Mouse (Mus musculus): ENCODE measurements around the gene Odf2.
"Not testable (repeated sequence)": the region's sequence is repeated elsewhere in the genome, so short reads cannot be mapped to it uniquely, and the experiment has no call there.

Gene Odf2

GRCm38 (mm10) chr2:29869646-29870451, 19.2 kb upstream of the Odf2 start:
- no peak for ATAC-seq (ENCODE audit: low TSS enrichment)

- ATAC-seq (ENCODE audit: low TSS enrichment), result no peak
These were observed 16.3 kb upstream of the Odf2 start for GRCm38 (mm10) chr2:29872581-29873295.

- no peak for ATAC-seq (ENCODE audit: low TSS enrichment)
These were observed 15.2 kb upstream of the Odf2 start for GRCm38 (mm10) chr2:29873801-29874200.

GRCm38 (mm10) chr2:29878061-29878460, 11.0 kb upstream of the Odf2 start:
- ATAC-seq (ENCODE audit: low TSS enrichment), result no peak

GRCm38 (mm10) chr2:29879191-29879590, 9.8 kb upstream of the Odf2 start:
- ATAC-seq (ENCODE audit: low TSS enrichment), result no peak

- ATAC-seq (ENCODE audit: low TSS enrichment), result peak; percentile 81
These were observed 8.8 kb upstream of the Odf2 start for GRCm38 (mm10) chr2:29879964-29880830.

GRCm38 (mm10) chr2:29886659-29887292, 2.2 kb upstream of the Odf2 start:
- ATAC-seq (ENCODE audit: low TSS enrichment), result not testable (repeated sequence)

- ATAC-seq (ENCODE audit: low TSS enrichment), result peak; percentile 76
These were observed 1.2 kb downstream of the Odf2 start for GRCm38 (mm10) chr2:29889991-29890833.

- ATAC-seq (ENCODE audit: low TSS enrichment), result no peak
These were observed 2.8 kb downstream of the Odf2 start for GRCm38 (mm10) chr2:29891773-29892172.

GRCm38 (mm10) chr2:29896071-29896470, 7.0 kb downstream of the Odf2 start:
- no peak for ATAC-seq (ENCODE audit: low TSS enrichment)

GRCm38 (mm10) chr2:29897366-29897765, 8.3 kb downstream of the Odf2 start:
- no peak for ATAC-seq (ENCODE audit: low TSS enrichment)

- no peak for ATAC-seq (ENCODE audit: low TSS enrichment)
These were observed 9.1 kb downstream of the Odf2 start for GRCm38 (mm10) chr2:29898081-29898480.

GRCm38 (mm10) chr2:29902194-29902593, 13.2 kb downstream of the Odf2 start:
- ATAC-seq (ENCODE audit: low TSS enrichment), result no peak

GRCm38 (mm10) chr2:29908171-29908570, 19.1 kb downstream of the Odf2 start:
- not testable (repeated sequence) for ATAC-seq (ENCODE audit: low TSS enrichment)

- ATAC-seq (ENCODE audit: low TSS enrichment), result no peak
These were observed 21.0 kb downstream of the Odf2 start for GRCm38 (mm10) chr2:29910042-29910441.

GRCm38 (mm10) chr2:29917621-29918020, 28.6 kb downstream of the Odf2 start:
- ATAC-seq (ENCODE audit: low TSS enrichment), result no peak

- no peak for ATAC-seq (ENCODE audit: low TSS enrichment)
These were observed 33.0 kb downstream of the Odf2 start for GRCm38 (mm10) chr2:29922011-29922410.

GRCm38 (mm10) chr2:29926542-29926941, 37.5 kb downstream of the Odf2 start:
- no peak for ATAC-seq (ENCODE audit: low TSS enrichment)

GRCm38 (mm10) chr2:29930506-29930905, 41.5 kb downstream of the Odf2 start:
- no peak for ATAC-seq (ENCODE audit: low TSS enrichment)

GRCm38 (mm10) chr2:29931194-29931593, 42.2 kb downstream of the Odf2 start:
- no peak for ATAC-seq (ENCODE audit: low TSS enrichment)

Data from frontal cortex, adult (tissue).